Mouse (Mus musculus) lung, postnatal 0 days (tissue): Measurements from ENCODE around the gene Garnl3.

Experiments used
- CTCF ChIP-seq: IDR thresholded peaks from 2 replicates; pipeline ENCODE4 v1.5.1; 2016; ENCODE audit warnings: antibody characterized with exemption, mild to moderate bottlenecking
- EP300 ChIP-seq: IDR thresholded peaks from 2 replicates; pipeline ENCODE4 v1.6.1; 2016; ENCODE audit warnings: antibody characterized with exemption, mild to moderate bottlenecking, control low read depth

DNA sequence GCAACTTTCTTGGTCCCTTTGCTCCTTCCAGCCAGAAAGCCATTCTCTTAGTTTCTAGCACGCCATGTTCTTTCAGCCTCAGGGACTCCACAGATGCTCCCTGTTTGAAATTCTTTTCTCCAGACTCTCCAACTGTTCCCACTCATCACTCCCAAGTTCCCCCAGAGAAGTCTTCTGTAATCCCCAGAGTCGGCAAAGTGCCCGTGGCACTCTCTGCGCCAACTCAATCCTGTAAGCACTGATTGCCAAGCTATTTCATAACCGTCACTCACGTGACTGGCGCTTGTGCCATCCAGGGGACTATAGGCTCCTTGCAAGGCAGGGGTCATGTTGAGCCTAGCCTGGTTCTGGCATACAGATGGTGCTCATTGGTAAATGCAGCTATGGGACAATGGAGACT is 98.2 kb downstream of the Garnl3 start:
- TF ChIP-seq CTCF (no peak), EP300 (no peak)
